Mouse (Mus musculus): ENCODE results near the gene Rad51b.
"Not testable (repeated sequence)": the region's sequence is repeated elsewhere in the genome, so short reads cannot be mapped to it uniquely, and the experiment has no call there.

Rad51b gene

GRCm38 (mm10) chr12:79297121-79297576, at the start of gene Rad51b:
TSS of gene Rad51b (plus strand) at chr12:79297282.
- peak; percentile 49 to 52 for DNase-seq

GRCm38 (mm10) chr12:79248110-79248509, 49.0 kb upstream of the Rad51b start:
- DNase-seq: no peak

DNA sequence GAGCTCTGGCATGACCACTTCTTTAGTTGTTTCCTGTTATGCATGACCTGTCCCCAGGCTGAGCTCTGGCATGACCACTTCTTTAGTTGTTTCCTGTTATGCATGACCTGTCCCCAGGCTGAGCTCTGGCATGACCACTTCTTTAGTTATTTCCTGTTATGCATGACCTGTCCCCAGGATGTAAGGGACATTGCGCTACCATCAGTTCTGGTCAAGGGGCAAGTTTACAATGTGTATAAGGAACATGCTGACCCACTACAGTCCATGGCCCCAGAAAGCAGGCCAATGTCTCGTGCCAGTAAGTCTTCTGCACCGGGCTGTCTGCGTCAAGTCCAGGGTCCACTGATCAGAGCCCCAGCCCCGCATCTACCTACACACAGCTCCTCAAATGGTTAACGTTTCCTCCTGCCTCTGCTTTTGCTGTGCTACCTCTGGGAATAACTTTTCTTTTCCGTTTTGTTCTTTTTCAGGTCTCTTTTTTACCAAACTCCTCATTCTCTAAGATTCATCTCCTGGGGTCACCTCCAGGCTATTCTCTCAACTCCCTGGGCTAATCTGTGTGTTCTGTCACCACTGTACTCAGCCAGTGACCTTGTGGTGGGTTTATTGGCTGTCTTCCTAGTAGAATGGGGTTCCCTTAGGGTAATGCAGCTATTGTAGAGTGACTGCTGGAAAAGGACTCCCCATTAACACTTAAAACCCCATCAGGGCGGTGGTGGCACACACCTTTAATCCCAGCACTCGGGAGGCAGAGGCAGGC, 43.6 kb upstream of the Rad51b start:
- peak in 1 of 2 experiments; percentile 13 for DNase-seq

GRCm38 (mm10) chr12:79254975-79255374, 42.1 kb upstream of the Rad51b start:
- DNase-seq: no peak

- no peak for DNase-seq
Observed at GRCm38 (mm10) chr12:79260154-79260553, 36.9 kb upstream of the Rad51b start.

DNA sequence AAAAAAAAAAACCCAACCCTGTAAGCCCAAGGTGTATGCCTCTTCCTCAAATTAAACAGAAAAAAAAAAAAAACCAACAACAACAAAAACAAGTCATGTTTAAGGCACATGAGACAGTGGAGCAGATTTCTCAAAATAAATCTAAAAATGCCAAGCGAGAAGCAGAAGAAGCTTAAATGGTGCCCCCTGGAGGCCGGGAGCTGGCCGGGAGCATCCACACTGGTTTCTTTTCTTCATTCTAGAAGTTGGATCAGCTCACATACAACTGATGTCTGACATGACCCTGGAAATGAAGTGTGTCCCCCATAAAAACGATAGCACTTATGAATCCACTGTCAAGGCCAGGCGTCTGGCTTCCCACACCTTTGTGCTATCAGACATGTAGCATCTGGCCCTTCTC, 36.0 kb upstream of the Rad51b start:
- DNase-seq: peak in 1 of 2 experiments; percentile 31

GRCm38 (mm10) chr12:79272604-79273003, 24.5 kb upstream of the Rad51b start:
- no peak for DNase-seq

GRCm38 (mm10) chr12:79279513-79280115, 17.5 kb upstream of the Rad51b start:
- no peak for DNase-seq

DNA sequence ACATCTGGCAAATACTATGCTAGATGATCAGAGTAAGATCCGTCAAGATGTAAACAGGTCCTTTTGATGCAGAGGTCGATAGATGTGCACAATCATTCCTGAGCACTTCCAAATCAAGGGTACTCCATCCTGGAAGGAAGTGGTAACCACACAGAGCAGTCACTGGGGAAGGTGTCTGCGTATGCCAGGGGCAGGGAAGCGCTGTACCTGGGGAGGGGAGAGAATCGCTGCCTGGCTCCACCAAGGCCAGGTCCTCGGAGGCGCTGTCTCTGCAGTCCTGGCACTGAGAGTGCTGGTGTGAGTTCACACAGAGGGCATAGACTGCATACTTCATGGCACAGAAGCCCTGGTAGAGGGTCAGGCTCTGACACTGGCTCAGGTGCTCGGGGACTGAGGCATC, 14.5 kb upstream of the Rad51b start:
- no peak for DNase-seq

DNA sequence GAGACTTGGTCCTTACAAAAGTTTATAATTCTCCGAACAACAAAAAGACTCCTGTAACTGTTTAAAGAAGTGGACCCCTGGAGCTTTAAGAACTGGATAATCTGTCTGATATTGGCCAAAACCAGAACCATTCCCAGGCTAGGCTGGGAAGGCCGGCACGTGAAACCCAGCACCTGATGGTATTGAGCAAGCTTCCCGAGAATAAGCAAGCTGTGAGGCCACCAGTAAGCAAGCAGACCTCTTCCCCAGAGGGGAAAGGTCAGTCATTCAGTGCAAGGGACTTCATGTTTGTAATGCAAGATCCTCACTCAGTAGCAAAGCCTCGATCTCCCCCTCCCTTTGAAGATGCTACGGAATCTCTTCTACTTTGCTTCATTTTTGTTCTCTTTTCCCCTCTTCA, 4.2 kb upstream of the Rad51b start:
- DNase-seq: no peak

DNA sequence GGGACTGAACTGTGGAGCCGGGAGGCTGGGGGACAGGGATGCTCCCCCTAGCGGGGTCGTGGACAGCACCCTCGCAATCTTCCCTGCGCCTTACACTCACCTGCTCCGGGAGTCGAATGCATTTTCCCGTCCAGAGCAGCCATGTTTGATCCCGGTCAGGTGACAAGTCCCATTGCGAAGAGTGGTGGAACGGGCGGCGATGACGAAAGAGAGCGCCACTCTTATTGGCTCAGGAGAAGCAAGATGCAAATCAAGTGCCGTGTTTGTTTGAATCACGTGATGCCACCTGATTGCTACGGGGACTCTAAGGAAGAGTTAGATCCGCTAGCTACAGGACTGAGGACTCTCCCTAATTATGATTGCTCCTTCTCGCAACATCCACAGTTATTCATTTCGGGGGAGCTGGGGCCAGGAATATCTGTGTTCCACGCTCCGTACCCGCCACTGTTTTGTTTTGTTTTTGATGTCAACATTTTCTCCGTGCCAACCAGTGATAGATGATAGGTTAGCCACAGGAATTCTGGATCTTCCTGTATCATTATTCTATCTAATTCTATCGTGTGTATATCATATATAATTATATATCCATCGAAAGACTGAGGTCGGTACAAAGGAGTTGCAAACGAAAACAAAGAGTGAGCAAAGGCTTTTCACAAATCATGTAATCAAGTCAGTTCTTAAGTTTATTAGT, 811 bp upstream of the Rad51b start, which contains the start of gene Zfyve26:
Gene Zfyve26, minus strand, starts transcription at position 179 of the 691 bp plus-strand sequence.
- DNase-seq: peak; percentile 77 to 81

DNA sequence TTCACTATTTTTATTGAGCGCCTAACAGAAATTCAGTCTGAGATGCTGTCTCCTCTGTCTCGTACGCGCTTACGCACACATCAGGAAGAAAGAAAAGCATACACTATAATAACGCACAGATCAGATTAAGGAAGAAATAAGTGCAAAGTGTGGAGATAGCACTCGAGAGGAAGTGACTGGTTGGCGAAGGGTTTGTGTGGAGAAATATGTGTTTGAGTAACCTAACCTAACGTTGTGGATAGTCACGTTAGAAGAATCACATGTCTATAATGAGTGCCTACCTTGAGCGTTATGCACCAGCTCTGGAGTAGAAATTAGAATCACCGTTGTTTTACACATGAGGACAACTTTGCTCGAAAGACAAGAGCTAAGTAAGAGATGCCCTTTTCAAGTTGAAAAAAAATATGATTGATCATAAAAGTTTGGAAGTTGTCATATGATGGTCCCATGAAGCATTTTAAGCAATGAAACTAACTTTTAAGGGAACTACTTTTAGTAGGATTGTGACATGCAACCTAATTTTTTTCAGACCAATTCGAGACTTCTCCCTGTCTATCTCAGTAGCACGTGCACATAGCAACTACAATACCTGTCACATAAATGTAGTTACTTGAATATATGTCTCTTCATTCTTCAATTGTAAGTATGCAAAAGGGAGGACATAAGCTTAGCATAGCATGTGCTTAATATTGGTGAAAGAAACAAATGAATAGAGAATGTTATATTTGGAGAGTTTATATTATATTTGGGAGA, 978 bp downstream of the Rad51b start:
- no peak for DNase-seq

DNA sequence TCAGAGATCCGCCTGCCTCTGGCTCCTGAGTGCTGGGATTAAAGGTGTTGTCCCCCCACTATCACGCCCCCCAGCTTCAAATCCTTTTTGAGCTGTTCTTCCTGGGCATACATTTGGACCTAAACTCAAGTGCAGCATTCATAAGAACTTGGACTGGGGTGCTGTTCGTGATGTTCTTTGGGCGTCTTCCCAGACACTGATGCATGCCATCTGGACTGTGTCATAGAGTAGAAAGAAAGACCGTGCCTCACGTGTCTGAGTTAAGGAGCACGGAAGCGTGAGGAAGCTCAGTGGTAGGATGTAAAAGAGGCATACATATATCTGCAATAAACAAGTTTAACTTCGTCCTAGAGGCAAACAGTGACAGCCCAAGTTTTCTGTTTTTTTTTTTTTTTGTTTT, 4.7 kb downstream of the Rad51b start:
- DNase-seq: no peak

DNA sequence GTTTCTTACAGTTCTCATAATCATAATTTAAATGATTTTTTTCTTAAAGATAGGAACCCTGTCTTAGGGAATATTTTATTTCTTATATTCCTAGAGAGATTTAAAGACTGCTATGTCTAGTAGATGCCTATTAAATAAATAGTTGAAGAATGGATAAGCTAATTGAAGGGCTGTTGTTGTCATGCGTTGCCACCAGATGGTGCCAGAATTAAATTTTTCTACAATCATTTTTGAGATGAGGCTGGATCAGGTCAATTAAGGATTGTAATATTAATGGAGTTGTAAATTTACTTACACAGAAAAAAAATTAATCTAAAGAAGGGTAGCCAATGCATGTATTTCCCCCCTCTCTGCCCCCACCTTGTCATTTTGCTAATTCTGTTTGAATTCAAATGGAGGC, 8.0 kb downstream of the Rad51b start:
- DNase-seq: no peak

DNA sequence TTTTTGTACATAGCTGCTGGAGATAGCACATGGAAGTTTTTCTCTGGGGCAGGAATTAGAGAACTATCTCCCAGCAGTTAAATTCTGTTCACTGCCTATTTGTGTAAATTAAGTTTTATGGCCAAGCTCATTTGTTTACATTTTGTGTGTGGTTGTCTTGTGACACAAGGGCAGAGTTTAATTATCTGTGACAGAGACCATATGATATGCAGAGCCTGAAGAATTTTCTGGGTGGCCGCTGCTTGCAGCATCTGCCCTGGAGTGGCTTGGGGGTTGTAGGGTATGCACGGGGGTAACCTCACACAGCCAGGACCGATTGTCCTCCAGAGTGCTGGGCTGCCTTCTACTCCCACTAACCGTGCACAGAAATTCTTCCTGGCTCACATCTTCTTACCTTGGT, 8.9 kb downstream of the Rad51b start:
- no peak for DNase-seq

- no peak for DNase-seq
Observed at GRCm38 (mm10) chr12:79313721-79314120, 16.6 kb downstream of the Rad51b start.

DNA sequence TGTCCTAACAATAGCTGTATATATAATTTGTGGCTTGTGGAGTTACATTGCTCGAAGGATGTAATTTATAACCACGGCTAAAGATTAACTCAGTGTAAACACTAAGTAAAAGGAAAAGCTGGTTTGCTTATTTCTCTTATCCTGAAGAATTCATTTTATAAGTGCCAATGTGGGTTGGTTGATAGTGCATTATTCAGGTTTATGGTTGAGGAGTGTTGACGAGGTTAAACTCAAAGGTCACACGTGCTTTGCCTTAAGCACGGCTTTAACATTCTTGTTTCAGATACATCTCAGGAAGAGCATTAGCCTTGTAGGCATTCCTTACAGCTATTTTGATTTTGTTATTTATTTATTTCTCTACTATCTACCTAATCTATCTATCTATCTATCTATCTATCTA, 20.3 kb downstream of the Rad51b start:
- no peak for DNase-seq

DNA sequence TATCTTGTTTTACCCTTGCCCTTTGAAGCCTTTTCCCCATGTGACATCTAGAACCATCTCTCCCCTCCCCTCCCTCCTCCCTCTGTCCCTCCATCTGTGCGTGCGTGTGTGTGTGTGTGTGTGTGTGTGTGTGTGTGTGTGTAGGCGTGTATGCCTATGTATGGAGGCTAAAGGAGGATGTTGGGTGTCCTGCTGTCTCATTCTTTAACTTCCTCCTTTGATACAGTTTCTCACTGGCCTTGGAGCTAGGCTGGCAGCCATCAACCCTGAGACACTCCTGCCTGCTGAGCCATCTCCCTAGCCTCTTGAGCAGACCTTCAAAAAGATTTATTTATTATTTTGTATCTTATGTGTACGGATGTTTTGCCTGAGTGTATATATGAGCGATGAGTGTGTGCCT, 23.8 kb downstream of the Rad51b start:
- DNase-seq: no peak

- not testable (repeated sequence) for DNase-seq
Observed at GRCm38 (mm10) chr12:79322539-79322938, 25.5 kb downstream of the Rad51b start.

DNA sequence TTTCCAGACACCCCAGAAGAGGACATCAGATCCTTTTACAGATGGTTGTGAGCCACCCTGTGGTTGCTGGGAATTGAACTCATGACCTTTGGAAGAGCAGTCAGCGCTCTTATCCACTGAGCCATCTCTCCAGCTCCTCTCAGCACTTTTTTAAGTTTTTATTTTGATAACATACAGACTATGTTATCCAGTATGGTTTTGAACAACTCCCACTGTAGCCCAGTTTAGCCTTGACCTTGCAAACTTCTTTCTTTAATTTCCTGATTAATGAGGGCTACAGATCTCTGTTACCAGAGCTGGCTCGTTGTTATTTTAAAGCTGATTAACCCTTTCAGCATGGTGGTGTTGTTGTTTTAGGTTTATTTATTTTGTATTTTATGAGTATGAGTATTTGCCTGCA, 29.2 kb downstream of the Rad51b start:
- DNase-seq: no peak

DNA sequence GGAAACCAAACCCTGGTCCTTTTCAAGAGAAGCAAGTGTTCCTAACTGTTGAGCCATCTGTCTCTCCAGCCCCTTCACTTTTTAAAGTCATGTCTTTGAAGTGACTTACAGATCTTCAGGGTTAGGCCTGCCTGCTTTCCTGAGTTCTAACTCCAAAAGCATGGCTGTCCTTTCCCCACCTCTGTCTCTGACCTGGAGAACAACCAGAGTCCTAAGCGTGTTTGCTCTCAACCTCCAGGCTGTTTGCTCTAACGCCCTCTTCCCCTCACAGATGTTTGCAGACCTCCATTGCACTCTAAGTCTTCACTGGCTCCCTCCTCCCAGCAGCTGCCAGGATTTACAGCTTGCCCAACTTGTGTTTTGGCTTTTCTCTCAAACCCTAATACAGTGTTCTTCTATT, 29.7 kb downstream of the Rad51b start:
- no peak for DNase-seq

- DNase-seq: no peak
Observed at GRCm38 (mm10) chr12:79327868-79328267, 30.8 kb downstream of the Rad51b start.

- no peak for DNase-seq
Observed at GRCm38 (mm10) chr12:79330571-79330970, 33.5 kb downstream of the Rad51b start.
